Mouse (Mus musculus) liver, embryonic 13.5 days (tissue): ENCODE measurements at regions not wholly inside any gene's neighbourhood (a gene's known extent, or its start where the extent isn't known, plus 50 kb on each side); places are given as distances from the start of the nearest gene placed in this dataset.

Experiments used
- ATAC-seq: fragments of 200-750 bp; cut with Nextera tagmentation; 2 replicates; pipeline ENCODE4 v1.8.0; 2017; ENCODE audit warnings: low read depth, mild to moderate bottlenecking, moderate number of reproducible peaks, moderate library complexity
- DNase-seq: peaks from one replicate; pipeline ENCODE4 v3.0.0; 2022
- H3K27ac ChIP-seq: fragments of 300-500 bp; sonication (generic); 2 replicates; pipeline ENCODE4 v1.5.1; 2015; ENCODE audit warnings: moderate library complexity, mild to moderate bottlenecking, inconsistent platforms
- H3K27me3 ChIP-seq: fragments of 300-500 bp; sonication (generic); 2 replicates; pipeline ENCODE4 v1.6.1; 2015; ENCODE audit warnings: mild to moderate bottlenecking, inconsistent platforms
- H3K36me3 ChIP-seq: fragments of 300-500 bp; sonication (generic); 2 replicates; pipeline ENCODE4 v1.6.1; 2015; ENCODE audit warnings: mild to moderate bottlenecking, inconsistent platforms
- H3K4me1 ChIP-seq: fragments of 300-500 bp; sonication (generic); replicated peaks from 2 replicates; pipeline ENCODE4 v1.6.1; 2015; ENCODE audit warnings: inconsistent platforms
- H3K4me2 ChIP-seq: fragments of 300-500 bp; sonication (generic); 2 replicates; pipeline ENCODE4 v1.6.1; 2015; ENCODE audit warnings: inconsistent platforms, mild to moderate bottlenecking, moderate library complexity
- H3K4me3 ChIP-seq: fragments of 300-500 bp; sonication (generic); replicated peaks from 2 replicates; pipeline ENCODE4 v1.5.1; 2015; ENCODE audit warnings: mild to moderate bottlenecking, inconsistent platforms
- H3K9ac ChIP-seq: fragments of 300-500 bp; sonication (generic); 2 replicates; pipeline ENCODE4 v1.6.1; 2015; ENCODE audit warnings: mild to moderate bottlenecking, inconsistent platforms
- H3K9me3 ChIP-seq: fragments of 300-500 bp; sonication (generic); replicated peaks from 2 replicates; pipeline ENCODE4 v1.6.1; 2016; ENCODE audit warnings: inconsistent platforms
- WGBS: fragments of 180-500 bp; shearing (Covaris S2); methylation state at CpG from one replicate; pipeline ENCODE4 v1.1.7; 2015; ENCODE audit not compliant: insufficient replicate concordance; 5-methylcytosine and 5-hydroxymethylcytosine counted together

DNA sequence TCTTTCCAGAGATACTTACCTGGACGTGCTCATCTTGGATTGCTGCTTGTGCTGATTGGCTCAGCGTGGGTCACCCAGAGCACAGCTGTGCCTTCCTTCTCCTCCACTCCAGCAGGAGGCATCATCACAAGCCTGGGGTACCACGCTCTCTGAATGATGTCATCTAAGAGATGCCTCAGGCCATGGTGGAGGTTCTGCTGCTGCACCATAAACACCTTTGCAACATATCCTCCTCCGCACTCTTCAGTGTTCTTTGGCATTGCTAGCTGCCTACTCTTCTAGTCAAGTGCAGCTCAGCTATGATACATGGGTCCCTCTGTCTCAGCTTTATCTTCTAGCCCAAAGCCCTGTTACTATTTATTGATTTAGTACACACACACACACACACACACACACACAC, 110.8 kb downstream of the Emp1 start:
- H3K36me3 ChIP-seq, result no peaks in the 10 kb centered on the region
- H3K9ac ChIP-seq, result no peak overlapping the region
- no peaks in the 10 kb centered on the region for H3K9me3 ChIP-seq
- H3K27ac ChIP-seq, result no peak overlapping the region
- H3K27me3 ChIP-seq, result no peaks in the 10 kb centered on the region
- WGBS, result 70% methylated on average over 4 of the region's 4 CpGs
- no peak for DNase-seq
- ATAC-seq, result no peak
- H3K4me2 ChIP-seq, result no peak overlapping the region
- H3K4me1 ChIP-seq, result no peaks in the 10 kb centered on the region
- H3K4me3 ChIP-seq, result no peak overlapping the region

DNA sequence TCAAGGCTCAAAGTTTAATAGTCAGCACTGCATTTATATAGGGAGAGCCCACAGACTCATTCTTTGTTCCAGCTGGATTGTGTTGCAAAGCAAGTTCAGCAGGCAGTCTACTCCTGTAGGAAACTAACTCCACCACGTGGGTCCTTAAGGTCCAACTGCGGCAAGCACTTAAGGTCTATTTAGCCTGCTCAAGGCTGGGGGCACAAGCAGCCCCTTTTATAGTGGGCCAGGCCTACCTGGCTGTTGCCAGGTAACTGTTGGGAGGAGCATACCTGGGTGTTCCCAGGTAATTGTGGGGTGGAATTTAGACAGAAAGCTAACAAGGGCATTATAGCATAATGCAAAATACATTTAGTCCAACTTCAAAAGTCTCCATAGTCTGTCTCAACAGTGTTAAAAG, 126.5 kb downstream of the Emp1 start:
- ATAC-seq, result no peak
- H3K9me3 ChIP-seq, result no peaks in the 10 kb centered on the region
- no peak overlapping the region for H3K4me3 ChIP-seq
- no peaks in the 10 kb centered on the region for H3K36me3 ChIP-seq
- no peak overlapping the region for H3K9ac ChIP-seq
- no peaks in the 10 kb centered on the region for H3K4me1 ChIP-seq
- H3K4me2 ChIP-seq, result no peak overlapping the region
- 55% methylated on average over 2 of the region's 2 CpGs for WGBS
- H3K27ac ChIP-seq, result no peak overlapping the region
- DNase-seq, result no peak
- no peaks in the 10 kb centered on the region for H3K27me3 ChIP-seq

DNA sequence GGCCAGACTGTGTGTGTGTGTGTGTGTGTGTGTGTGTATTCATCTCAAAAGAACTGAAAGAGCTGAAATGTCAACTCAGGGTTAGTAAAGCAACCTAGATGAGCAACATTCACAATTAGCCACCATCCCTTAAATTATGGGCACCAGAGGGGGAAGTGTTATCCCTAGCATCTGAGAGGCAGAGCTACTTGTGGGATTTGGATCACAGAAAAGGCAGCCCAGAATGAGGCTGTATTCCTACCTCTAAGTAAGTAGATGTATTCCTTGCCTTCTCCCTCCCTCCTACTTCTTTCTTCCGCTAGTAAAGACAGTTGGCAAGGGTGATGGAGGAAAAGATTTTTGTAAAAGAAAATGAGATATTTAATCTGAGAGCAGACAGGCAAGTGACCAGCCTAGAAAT, 131.6 kb downstream of the Emp1 start:
- Histone ChIP-seq H3K4me1 (no peaks in the 10 kb centered on the region), H3K27me3 (no peaks in the 10 kb centered on the region), H3K9me3 (no peaks in the 10 kb centered on the region), H3K9ac (no peak overlapping the region), H3K27ac (no peak overlapping the region), H3K36me3 (no peaks in the 10 kb centered on the region), H3K4me2 (no peak overlapping the region), H3K4me3 (no peak overlapping the region)
- DNase-seq, result no peak
- no peak for ATAC-seq
- WGBS, result 63% methylated on average over 1 of the region's 1 CpGs

DNA sequence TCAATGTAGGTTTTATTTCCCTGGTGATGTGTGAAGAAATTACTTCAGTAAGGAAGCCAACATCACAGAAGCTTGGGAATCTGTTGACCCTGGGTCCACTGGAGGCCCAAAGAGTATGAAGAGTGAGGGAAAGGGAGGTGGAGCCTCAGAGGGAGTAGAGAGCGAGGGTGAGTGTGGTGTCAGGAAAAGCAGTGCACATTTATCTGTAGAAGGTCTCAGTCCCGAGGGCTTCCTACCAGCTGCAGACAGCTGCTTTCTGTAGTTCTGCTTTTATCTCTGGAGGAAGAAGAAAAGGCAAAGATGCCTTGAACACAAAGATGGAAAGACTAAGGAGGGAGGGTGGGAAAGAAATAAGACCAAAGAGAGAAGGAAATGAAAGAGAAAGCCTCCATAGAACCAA, 133.5 kb downstream of the Emp1 start:
- Histone ChIP-seq H3K9me3 (no peaks in the 10 kb centered on the region), H3K27ac (no peak overlapping the region), H3K36me3 (no peaks in the 10 kb centered on the region), H3K9ac (no peak overlapping the region), H3K4me3 (no peak overlapping the region), H3K27me3 (no peaks in the 10 kb centered on the region), H3K4me2 (no peak overlapping the region), H3K4me1 (no peaks in the 10 kb centered on the region)
- DNase-seq (no peak), ATAC-seq (no peak)
- 22% methylated on average over 2 of the region's 2 CpGs for WGBS

DNA sequence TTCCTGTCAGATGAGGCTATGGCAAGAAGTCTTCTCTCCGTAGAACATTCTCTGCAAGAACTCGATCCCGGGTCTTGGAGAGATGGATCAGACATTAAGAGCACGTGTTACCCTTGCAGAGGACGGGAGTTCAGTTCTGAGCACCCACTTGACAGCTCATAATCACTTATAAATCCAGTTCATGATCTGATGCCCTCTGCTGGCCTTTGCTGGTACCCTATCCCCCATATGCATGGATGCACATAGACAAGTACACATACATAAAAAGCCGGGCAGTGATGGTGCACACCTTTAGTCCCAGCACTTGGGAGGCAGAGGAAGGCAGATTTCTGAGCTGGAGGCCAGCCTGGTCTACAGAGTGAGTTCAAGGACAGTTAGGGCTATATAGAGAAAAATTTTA, 136.2 kb downstream of the Emp1 start:
- no peaks in the 10 kb centered on the region for H3K27me3 ChIP-seq
- no peak overlapping the region for H3K4me3 ChIP-seq
- no peaks in the 10 kb centered on the region for H3K36me3 ChIP-seq
- 69% methylated on average over 6 of the region's 6 CpGs for WGBS
- no peaks in the 10 kb centered on the region for H3K9me3 ChIP-seq
- no peaks in the 10 kb centered on the region for H3K4me1 ChIP-seq
- H3K27ac ChIP-seq, result no peak overlapping the region
- H3K9ac ChIP-seq, result no peak overlapping the region
- no peak for ATAC-seq
- DNase-seq, result no peak
- H3K4me2 ChIP-seq, result no peak overlapping the region

DNA sequence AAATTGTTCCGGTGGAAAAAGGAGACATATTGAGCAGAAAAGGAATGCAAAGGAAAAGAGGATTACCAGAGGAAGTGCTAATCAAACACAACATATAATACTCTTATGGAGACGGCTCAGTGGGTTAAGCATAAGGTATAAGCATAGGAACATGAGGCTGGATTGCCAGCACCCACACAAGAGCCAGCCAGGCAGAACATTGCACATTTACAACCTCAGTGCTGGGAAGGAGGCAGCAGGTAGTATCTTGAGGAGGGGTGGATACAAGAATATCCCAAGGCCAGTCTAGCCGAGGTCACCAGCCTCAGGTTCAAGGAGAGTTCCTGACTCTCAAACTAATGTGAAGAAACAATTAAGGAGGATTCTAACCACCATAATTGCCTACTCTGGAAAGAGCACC, 138.0 kb downstream of the Emp1 start:
- H3K4me2 ChIP-seq, result no peak overlapping the region
- no peaks in the 10 kb centered on the region for H3K9me3 ChIP-seq
- no peaks in the 10 kb centered on the region for H3K4me1 ChIP-seq
- DNase-seq (no peak), ATAC-seq (no peak)
- no peak overlapping the region for H3K4me3 ChIP-seq
- no peak overlapping the region for H3K27ac ChIP-seq
- H3K9ac ChIP-seq, result no peak overlapping the region
- H3K27me3 ChIP-seq, result no peaks in the 10 kb centered on the region
- H3K36me3 ChIP-seq, result no peaks in the 10 kb centered on the region
- WGBS, result 52% methylated on average over 3 of the region's 3 CpGs

DNA sequence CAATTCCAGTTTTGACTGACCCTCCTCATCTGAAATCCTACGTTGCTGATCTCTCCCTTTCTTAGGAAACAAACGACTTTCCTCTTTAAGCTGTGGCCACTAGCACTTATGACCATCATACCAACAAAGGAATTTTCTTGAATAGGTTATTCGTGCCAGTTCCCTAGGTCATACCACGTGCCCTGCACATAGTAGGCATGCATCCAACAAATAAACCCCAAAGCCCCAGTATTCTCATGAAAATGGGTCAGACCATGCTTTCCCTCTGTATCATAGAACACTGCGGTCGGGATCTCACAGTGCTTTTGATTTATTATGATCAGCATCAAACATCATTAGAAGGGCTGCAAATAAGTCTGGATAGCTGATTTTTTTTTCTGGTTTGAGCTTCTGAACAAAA, 139.4 kb downstream of the Emp1 start:
- DNase-seq, result no peak
- Histone ChIP-seq H3K4me1 (no peaks in the 10 kb centered on the region), H3K27ac (no peak overlapping the region), H3K4me2 (no peak overlapping the region), H3K36me3 (no peaks in the 10 kb centered on the region), H3K4me3 (no peak overlapping the region), H3K27me3 (no peaks in the 10 kb centered on the region), H3K9me3 (no peaks in the 10 kb centered on the region), H3K9ac (no peak overlapping the region)
- ATAC-seq, result no peak
- 60% methylated on average over 6 of the region's 6 CpGs for WGBS

DNA sequence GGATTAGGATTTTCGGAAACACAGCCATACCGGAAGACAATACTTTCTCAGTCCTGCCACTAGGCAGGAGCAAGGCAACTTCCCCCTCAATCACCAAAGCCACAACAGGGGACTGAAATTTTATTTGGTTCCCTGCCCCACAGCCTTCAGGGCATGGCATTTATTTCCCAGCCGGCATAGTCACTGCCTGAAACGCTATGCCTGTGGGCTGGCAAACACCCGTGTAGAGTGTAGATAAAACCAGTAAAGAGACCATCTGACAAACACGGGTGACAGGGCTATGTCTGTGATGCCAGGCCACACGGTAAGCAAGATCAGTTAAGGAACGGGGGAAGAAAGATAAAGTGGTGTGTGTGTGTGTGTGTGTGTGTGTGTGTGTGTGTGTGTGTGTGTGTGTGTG, 140.1 kb downstream of the Emp1 start:
- ATAC-seq (no peak), DNase-seq (no peak)
- H3K36me3 ChIP-seq, result no peaks in the 10 kb centered on the region
- no peaks in the 10 kb centered on the region for H3K9me3 ChIP-seq
- H3K27ac ChIP-seq, result no peak overlapping the region
- no peak overlapping the region for H3K9ac ChIP-seq
- H3K27me3 ChIP-seq, result no peaks in the 10 kb centered on the region
- no peaks in the 10 kb centered on the region for H3K4me1 ChIP-seq
- no peak overlapping the region for H3K4me2 ChIP-seq
- WGBS, result 46% methylated on average over 8 of the region's 8 CpGs
- no peak overlapping the region for H3K4me3 ChIP-seq

DNA sequence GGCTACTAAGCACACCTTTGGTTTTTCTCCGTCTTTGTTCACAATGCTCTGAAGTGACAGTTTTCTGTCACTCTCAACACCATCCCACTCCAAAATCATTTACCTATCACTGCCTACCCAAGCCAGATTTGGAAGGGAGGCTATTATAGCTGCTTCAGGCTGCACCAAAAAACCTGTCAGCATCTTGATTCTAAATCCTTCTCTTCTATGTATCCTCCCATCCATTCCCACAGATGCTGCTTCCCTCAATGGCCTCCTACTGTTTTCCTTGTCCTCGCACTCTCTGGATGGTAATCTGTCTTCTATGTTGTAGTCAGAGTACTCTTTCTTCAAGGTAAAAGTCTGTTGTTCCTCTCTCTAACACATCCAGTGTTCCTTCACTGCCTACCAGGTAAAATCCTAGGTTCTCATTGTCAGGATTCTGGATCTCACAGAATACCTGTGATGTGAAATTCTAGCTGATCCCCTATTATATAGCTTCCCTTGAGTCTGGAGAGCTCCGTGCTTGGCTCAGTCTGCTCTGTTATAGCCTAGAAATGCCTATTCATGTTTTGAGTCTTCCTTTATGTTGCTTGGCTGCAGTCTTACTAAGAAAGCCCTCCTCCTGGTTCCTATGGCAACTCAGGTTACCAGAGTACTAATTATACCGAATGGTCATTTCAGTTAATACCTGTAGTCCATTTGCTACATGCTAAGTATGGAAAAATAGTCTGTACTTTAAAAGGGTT, 156.5 kb downstream of the Emp1 start:
- Histone ChIP-seq H3K4me2 (no peak overlapping the region), H3K4me1 (no peaks in the 10 kb centered on the region), H3K9me3 (no peaks in the 10 kb centered on the region), H3K27ac (no peak overlapping the region), H3K36me3 (no peaks in the 10 kb centered on the region), H3K9ac (no peak overlapping the region), H3K4me3 (no peak overlapping the region), H3K27me3 (no peaks in the 10 kb centered on the region)
- no peak for DNase-seq
- WGBS, result 61% methylated on average over 4 of the region's 4 CpGs
- ATAC-seq, result no peak

DNA sequence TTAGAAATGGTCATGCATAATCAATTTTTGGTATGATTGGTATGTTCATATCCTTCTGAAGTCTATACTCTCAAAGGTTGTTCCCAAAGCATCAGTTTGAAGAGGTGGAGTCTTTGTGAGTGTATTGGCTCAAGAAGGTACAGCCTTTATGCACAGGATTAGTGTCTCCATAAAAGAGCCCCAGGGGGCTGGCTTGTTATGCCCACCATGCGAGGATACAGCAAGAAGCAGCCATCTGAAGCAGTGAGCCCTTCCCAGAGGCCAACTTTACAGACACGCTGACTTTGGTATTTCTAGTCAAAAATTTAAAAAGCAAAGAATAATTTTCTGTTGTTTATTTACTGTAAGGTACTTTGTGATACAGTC, 157.1 kb downstream of the Emp1 start:
- H3K4me3 ChIP-seq, result no peak overlapping the region
- H3K9me3 ChIP-seq, result no peaks in the 10 kb centered on the region
- no peak overlapping the region for H3K27ac ChIP-seq
- no peak overlapping the region for H3K9ac ChIP-seq
- no peak for ATAC-seq
- no peak for DNase-seq
- H3K4me2 ChIP-seq, result no peak overlapping the region
- no peaks in the 10 kb centered on the region for H3K4me1 ChIP-seq
- 63% methylated on average over 2 of the region's 2 CpGs for WGBS
- no peaks in the 10 kb centered on the region for H3K27me3 ChIP-seq
- no peaks in the 10 kb centered on the region for H3K36me3 ChIP-seq

DNA sequence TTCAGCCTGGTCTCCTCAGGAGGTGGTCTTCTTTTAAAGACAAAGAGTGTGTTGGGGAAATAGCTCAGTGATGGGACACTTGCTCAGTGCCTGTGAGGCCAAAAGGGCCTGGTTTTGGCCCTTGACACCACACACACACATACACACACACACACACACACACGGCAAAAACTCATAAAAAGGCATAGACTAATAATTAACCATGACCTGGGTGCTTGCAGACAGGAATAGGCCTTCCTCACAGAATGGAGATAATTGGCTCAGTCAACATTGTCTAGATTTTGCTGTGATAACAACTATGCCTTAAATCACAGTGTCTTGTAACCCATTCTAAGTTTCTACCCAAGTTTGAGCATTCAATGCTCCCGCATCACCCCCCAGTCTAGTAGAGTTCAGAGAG, 158.5 kb downstream of the Emp1 start:
- Histone ChIP-seq H3K36me3 (no peaks in the 10 kb centered on the region), H3K27ac (no peak overlapping the region), H3K4me2 (no peak overlapping the region), H3K9me3 (no peaks in the 10 kb centered on the region), H3K9ac (no peak overlapping the region), H3K4me3 (no peak overlapping the region), H3K27me3 (no peaks in the 10 kb centered on the region), H3K4me1 (no peaks in the 10 kb centered on the region)
- ATAC-seq (no peak), DNase-seq (no peak)
- 47% methylated on average over 2 of the region's 2 CpGs for whole genome bisulfite sequencing

DNA sequence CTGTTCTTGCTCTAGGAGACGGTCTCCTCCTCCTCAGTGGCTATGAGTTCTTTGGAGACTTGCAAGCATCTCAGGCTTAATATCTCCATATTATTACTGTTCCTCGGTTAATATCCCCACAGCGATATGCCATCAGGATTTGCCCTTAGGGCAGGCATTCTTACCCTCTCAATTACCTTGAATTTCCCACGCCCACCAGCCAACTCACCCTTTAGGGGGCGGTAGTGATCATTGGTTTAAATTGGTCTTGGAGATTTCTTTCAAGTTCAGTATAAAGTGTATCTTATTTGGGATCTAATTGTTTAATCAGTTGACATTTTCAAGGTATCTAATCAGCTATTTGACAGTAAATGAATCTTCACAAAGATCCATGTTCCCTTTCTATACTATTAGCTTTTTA, 162.5 kb downstream of the Emp1 start:
- no peak overlapping the region for H3K4me2 ChIP-seq
- ATAC-seq, result no peak
- no peak overlapping the region for H3K9ac ChIP-seq
- no peaks in the 10 kb centered on the region for H3K4me1 ChIP-seq
- no peak overlapping the region for H3K4me3 ChIP-seq
- no peaks in the 10 kb centered on the region for H3K9me3 ChIP-seq
- no peaks in the 10 kb centered on the region for H3K27me3 ChIP-seq
- no peaks in the 10 kb centered on the region for H3K36me3 ChIP-seq
- no peak overlapping the region for H3K27ac ChIP-seq
- no peak for DNase-seq
- WGBS, result 51% methylated on average over 5 of the region's 5 CpGs
